Mouse (Mus musculus): ENCODE data around the gene Ubr4. TPM values are rescaled to one million over a fixed set of nuclear protein-coding genes. Genes with fewer than 3 reads are reported as not detected.
"Not testable (repeated sequence)": the region's sequence is repeated elsewhere in the genome, so short reads cannot be mapped to it uniquely, and the experiment has no call there.

Gene Ubr4
- polyA plus RNA-seq, 1 experiment from 2014 or later: 87.7 TPM

GRCm38 (mm10) chr4:139379719-139380118 is 27.3 kb downstream of the Ubr4 start:
- peak overlapping the region; percentile 95 for H3K4me2 ChIP-seq (ENCODE audit: low read length)
- 14% methylated on average over 8 of the region's 8 CpGs for WGBS
- H3K36me3 ChIP-seq (ENCODE audit: control insufficient read depth, insufficient read depth): peaks cover 6% of the 10 kb centered on the region
- no peak overlapping the region; the same call in none of the 2 replicates for H3K27ac ChIP-seq (ENCODE audit: low read length)
- no peak for ATAC-seq
- no peaks in the 10 kb centered on the region for H3K9me3 ChIP-seq (ENCODE audit: control insufficient read depth, low read length)
- H3K4me3 ChIP-seq (replicated peaks; ENCODE audit: low read length): peak overlapping the region; percentile 69
- peaks cover 20% of the 10 kb centered on the region for H3K4me1 ChIP-seq (replicated peaks; ENCODE audit: control insufficient read depth, insufficient read depth, low read length)
- peak overlapping the region; percentile 72 for H3K9ac ChIP-seq (replicated peaks; ENCODE audit: low read depth, low read length)
- no peaks in the 10 kb centered on the region for H3K27me3 ChIP-seq (replicated peaks; ENCODE audit: control insufficient read depth, insufficient read depth, low read length)

GRCm38 (mm10) chr4:139380207-139380748 is 27.9 kb downstream of the Ubr4 start:
- ATAC-seq: peak; percentile 95
- H3K9ac ChIP-seq (replicated peaks; ENCODE audit: low read depth, low read length): peak overlapping the region; percentile 72
- peaks cover 6% of the 10 kb centered on the region for H3K36me3 ChIP-seq (ENCODE audit: control insufficient read depth, insufficient read depth)
- under 1% methylated on average over 54 of the region's 54 CpGs for WGBS
- H3K4me3 ChIP-seq (replicated peaks; ENCODE audit: low read length): peak overlapping the region; percentile 69
- peak overlapping the region; percentile 95 for H3K4me2 ChIP-seq (ENCODE audit: low read length)
- peak overlapping the region; percentile 78 for H3K27ac ChIP-seq (ENCODE audit: low read length)
- no peaks in the 10 kb centered on the region for H3K9me3 ChIP-seq (ENCODE audit: control insufficient read depth, low read length)
- no peaks in the 10 kb centered on the region for H3K27me3 ChIP-seq (replicated peaks; ENCODE audit: control insufficient read depth, insufficient read depth, low read length)
- peaks cover 20% of the 10 kb centered on the region for H3K4me1 ChIP-seq (replicated peaks; ENCODE audit: control insufficient read depth, insufficient read depth, low read length)

- H3K4me1 ChIP-seq (replicated peaks; ENCODE audit: control insufficient read depth, insufficient read depth, low read length): peaks cover 20% of the 10 kb centered on the region
- no peaks in the 10 kb centered on the region for H3K9me3 ChIP-seq (ENCODE audit: control insufficient read depth, low read length)
- peak overlapping the region; percentile 86 for H3K4me2 ChIP-seq (ENCODE audit: low read length)
- peak overlapping the region; percentile 63 for H3K9ac ChIP-seq (replicated peaks; ENCODE audit: low read depth, low read length)
- ATAC-seq: no peak; the same call in 1 of the 2 replicates
- no peaks in the 10 kb centered on the region for H3K27me3 ChIP-seq (replicated peaks; ENCODE audit: control insufficient read depth, insufficient read depth, low read length)
- peaks cover 1% of the 10 kb centered on the region for H3K36me3 ChIP-seq (ENCODE audit: control insufficient read depth, insufficient read depth)
- H3K4me3 ChIP-seq (replicated peaks; ENCODE audit: low read length): peak overlapping the region; percentile 69
- H3K27ac ChIP-seq (ENCODE audit: low read length): 0 out of 2 replicates have a peak overlapping the region, but pooled peaks have one; percentile 39
- 3% methylated on average over 42 of the region's 44 CpGs for WGBS
Measured at GRCm38 (mm10) chr4:139380775-139381451, 28.5 kb downstream of the Ubr4 start.

- Histone ChIP-seq H3K4me3 (replicated peaks; ENCODE audit: low read length) (peak overlapping the region; percentile 69), H3K27me3 (replicated peaks; ENCODE audit: control insufficient read depth, insufficient read depth, low read length) (no peaks in the 10 kb centered on the region), H3K9ac (replicated peaks; ENCODE audit: low read depth, low read length) (peak overlapping the region; percentile 63), H3K4me2 (ENCODE audit: low read length) (peak overlapping the region; percentile 86), H3K4me1 (replicated peaks; ENCODE audit: control insufficient read depth, insufficient read depth, low read length) (peaks cover 20% of the 10 kb centered on the region), H3K36me3 (ENCODE audit: control insufficient read depth, insufficient read depth) (no peaks in the 10 kb centered on the region; the same call in 1 of the 2 replicates), H3K9me3 (ENCODE audit: control insufficient read depth, low read length) (no peaks in the 10 kb centered on the region), H3K27ac (ENCODE audit: low read length) (no peak overlapping the region)
- no peak for ATAC-seq
- WGBS: 52% methylated on average over 4 of the region's 4 CpGs
Measured at GRCm38 (mm10) chr4:139381452-139381845, 29.0 kb downstream of the Ubr4 start.

GRCm38 (mm10) chr4:139382231-139382630 is 29.8 kb downstream of the Ubr4 start:
- Histone ChIP-seq H3K4me2 (ENCODE audit: low read length) (no peak overlapping the region), H3K9ac (replicated peaks; ENCODE audit: low read depth, low read length) (no peak overlapping the region), H3K27ac (ENCODE audit: low read length) (no peak overlapping the region), H3K9me3 (ENCODE audit: control insufficient read depth, low read length) (no peaks in the 10 kb centered on the region), H3K4me1 (replicated peaks; ENCODE audit: control insufficient read depth, insufficient read depth, low read length) (peaks cover 23% of the 10 kb centered on the region), H3K4me3 (replicated peaks; ENCODE audit: low read length) (no peak overlapping the region), H3K27me3 (replicated peaks; ENCODE audit: control insufficient read depth, insufficient read depth, low read length) (no peaks in the 10 kb centered on the region), H3K36me3 (ENCODE audit: control insufficient read depth, insufficient read depth) (no peaks in the 10 kb centered on the region; the same call in 1 of the 2 replicates)
- WGBS: 84% methylated on average over 7 of the region's 7 CpGs
- no peak for ATAC-seq

- 91% methylated on average over 5 of the region's 5 CpGs for WGBS
- H3K4me2 ChIP-seq (ENCODE audit: low read length); H3K9me3 ChIP-seq (ENCODE audit: control insufficient read depth, low read length); H3K27ac ChIP-seq (ENCODE audit: low read length); H3K27me3 ChIP-seq (replicated peaks; ENCODE audit: control insufficient read depth, insufficient read depth, low read length); H3K9ac ChIP-seq (replicated peaks; ENCODE audit: low read depth, low read length); ATAC-seq; H3K4me3 ChIP-seq (replicated peaks; ENCODE audit: low read length); H3K36me3 ChIP-seq (ENCODE audit: control insufficient read depth, insufficient read depth): not testable (repeated sequence)
- H3K4me1 ChIP-seq (replicated peaks; ENCODE audit: control insufficient read depth, insufficient read depth, low read length): peaks cover 17% of the 10 kb centered on the region
Measured at GRCm38 (mm10) chr4:139385841-139386240, 33.4 kb downstream of the Ubr4 start.

- Histone ChIP-seq H3K4me2 (ENCODE audit: low read length) (no peak overlapping the region), H3K9ac (replicated peaks; ENCODE audit: low read depth, low read length) (no peak overlapping the region), H3K4me1 (replicated peaks; ENCODE audit: control insufficient read depth, insufficient read depth, low read length) (peaks cover 9% of the 10 kb centered on the region), H3K9me3 (ENCODE audit: control insufficient read depth, low read length) (no peaks in the 10 kb centered on the region), H3K36me3 (ENCODE audit: control insufficient read depth, insufficient read depth) (peaks cover 5% of the 10 kb centered on the region), H3K27ac (ENCODE audit: low read length) (no peak overlapping the region), H3K27me3 (replicated peaks; ENCODE audit: control insufficient read depth, insufficient read depth, low read length) (no peaks in the 10 kb centered on the region), H3K4me3 (replicated peaks; ENCODE audit: low read length) (no peak overlapping the region)
- 61% methylated on average over 6 of the region's 6 CpGs for WGBS
- ATAC-seq: no peak
Measured at GRCm38 (mm10) chr4:139386869-139387319, 34.5 kb downstream of the Ubr4 start.

GRCm38 (mm10) chr4:139389557-139389956 is 37.1 kb downstream of the Ubr4 start:
- Histone ChIP-seq H3K27me3 (replicated peaks; ENCODE audit: control insufficient read depth, insufficient read depth, low read length) (no peaks in the 10 kb centered on the region), H3K4me1 (replicated peaks; ENCODE audit: control insufficient read depth, insufficient read depth, low read length) (peaks cover 4% of the 10 kb centered on the region), H3K9me3 (ENCODE audit: control insufficient read depth, low read length) (no peaks in the 10 kb centered on the region), H3K9ac (replicated peaks; ENCODE audit: low read depth, low read length) (no peak overlapping the region), H3K36me3 (ENCODE audit: control insufficient read depth, insufficient read depth) (peaks cover 24% of the 10 kb centered on the region), H3K27ac (ENCODE audit: low read length) (no peak overlapping the region), H3K4me3 (replicated peaks; ENCODE audit: low read length) (no peak overlapping the region), H3K4me2 (ENCODE audit: low read length) (no peak overlapping the region)
- no peak for ATAC-seq
- 87% methylated on average over 4 of the region's 4 CpGs for WGBS

GRCm38 (mm10) chr4:139395431-139395830 is 43.0 kb downstream of the Ubr4 start:
- Histone ChIP-seq H3K4me1 (replicated peaks; ENCODE audit: control insufficient read depth, insufficient read depth, low read length) (no peaks in the 10 kb centered on the region), H3K9ac (replicated peaks; ENCODE audit: low read depth, low read length) (no peak overlapping the region), H3K36me3 (ENCODE audit: control insufficient read depth, insufficient read depth) (peaks cover 43% of the 10 kb centered on the region), H3K4me3 (replicated peaks; ENCODE audit: low read length) (no peak overlapping the region), H3K9me3 (ENCODE audit: control insufficient read depth, low read length) (no peaks in the 10 kb centered on the region), H3K27me3 (replicated peaks; ENCODE audit: control insufficient read depth, insufficient read depth, low read length) (no peaks in the 10 kb centered on the region), H3K4me2 (ENCODE audit: low read length) (no peak overlapping the region), H3K27ac (ENCODE audit: low read length) (no peak overlapping the region)
- ATAC-seq: no peak
- WGBS: 69% methylated on average over 2 of the region's 2 CpGs
